Mouse (Mus musculus) forebrain, embryonic 14.5 days (tissue): ENCODE results near the gene Nfil3. TPM values are rescaled to one million over a fixed set of nuclear protein-coding genes. Genes with fewer than 3 reads are reported as not detected.

ENCODE experiments used
- ATAC-seq: fragments of 200-750 bp; cut with Nextera tagmentation; 2 replicates; pipeline ENCODE4 v1.8.0; 2017; ENCODE audit warnings: mild to moderate bottlenecking, moderate library complexity
- DNase-seq: peaks from one replicate; pipeline ENCODE4 v3.0.0-alpha.2; 2015; ENCODE audit warnings: low spot score
- H3K27ac ChIP-seq: fragments of 300-500 bp; sonication (generic); 2 replicates; pipeline ENCODE4 v1.5.1; 2014; ENCODE audit warnings: low read depth, mild to moderate bottlenecking, control low read depth, low read length, moderate library complexity
- H3K27me3 ChIP-seq: fragments of 300-500 bp; sonication (generic); replicated peaks from 2 replicates; pipeline ENCODE4 v1.6.1; 2014; ENCODE audit warnings: low read length, control low read depth, mixed read lengths; ENCODE audit not compliant: control insufficient read depth, insufficient read depth
- H3K36me3 ChIP-seq: fragments of 300-500 bp; sonication (generic); 2 replicates; pipeline ENCODE4 v1.6.1; 2014; ENCODE audit warnings: low read length, control low read depth; ENCODE audit not compliant: control insufficient read depth, insufficient read depth
- H3K4me1 ChIP-seq: fragments of 300-500 bp; sonication (generic); 2 replicates; pipeline ENCODE4 v1.6.1; 2014; ENCODE audit warnings: antibody characterized with exemption, low read length, control low read depth; ENCODE audit not compliant: control insufficient read depth, insufficient read depth
- H3K4me2 ChIP-seq: fragments of 300-500 bp; sonication (generic); 2 replicates; pipeline ENCODE4 v1.6.1; 2014; ENCODE audit warnings: mild to moderate bottlenecking, control low read depth, low read length
- H3K4me3 ChIP-seq: fragments of 300-500 bp; sonication (generic); 2 replicates; pipeline ENCODE4 v1.5.1; 2014; ENCODE audit warnings: low read depth, low read length, control low read depth
- H3K9ac ChIP-seq: fragments of 300-500 bp; sonication (generic); 2 replicates; pipeline ENCODE4 v1.6.1; 2014; ENCODE audit warnings: mild to moderate bottlenecking, low read length, control low read depth, moderate library complexity
- H3K9me3 ChIP-seq: fragments of 300-500 bp; sonication (generic); replicated peaks from 2 replicates; pipeline ENCODE4 v1.6.1; 2016; ENCODE audit warnings: low read length, control low read depth, mixed read lengths; ENCODE audit not compliant: control insufficient read depth
- WGBS: fragments of 180-500 bp; shearing (Covaris S2); extraction: QIAGEN DNeasy Blood & Tissue Kit; methylation state at CpG from one replicate; pipeline ENCODE4 v1.1.7; 2014; 5-methylcytosine and 5-hydroxymethylcytosine counted together
- polyA plus RNA-seq: library from polyadenylated mRNA; unstranded; fragments of >200 nt; fragmentation: Nextera tagmentation; extraction: Ambion mirVana; gene quantifications from 2 replicates; pipeline ENCODE4 v1.2.1, GENCODE M21; 2014

Nfil3 gene
- 38.1 and 53.7 TPM in 2 replicates for polyA plus RNA-seq

DNA sequence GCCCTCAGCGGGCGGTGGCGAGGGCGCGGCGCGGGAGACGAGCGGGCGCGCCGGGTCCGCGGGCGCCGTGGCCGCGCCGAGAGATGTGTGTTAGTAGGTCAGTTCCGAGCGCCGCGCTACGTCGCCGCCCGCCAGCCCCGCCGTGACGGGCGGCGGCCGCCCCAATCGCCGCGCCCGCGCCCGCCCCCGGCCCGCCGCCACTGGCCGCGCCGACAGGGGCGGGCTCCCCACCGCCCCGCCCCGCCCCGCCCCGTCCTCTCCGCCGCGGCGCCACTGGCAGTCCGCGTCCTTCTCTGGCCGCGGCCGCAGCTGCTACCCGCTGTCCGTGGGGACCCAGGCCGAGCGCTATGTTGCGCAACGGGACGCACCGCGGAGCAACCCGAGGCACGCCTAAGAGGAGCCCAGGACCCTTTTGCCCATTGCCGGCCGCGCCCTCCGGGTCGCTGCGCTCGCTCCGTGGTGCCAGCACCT, at the start of gene Nfil3:
Gene Nfil3, minus strand, starts transcription at position 123 of the 471 bp plus-strand sequence.
- Histone ChIP-seq H3K9me3 (no peaks in the 10 kb centered on the region), H3K4me3 (peak within 1 kb of the TSS; percentile 77), H3K4me1 (peaks cover 18% of the 10 kb centered on the region), H3K27me3 (peaks cover 5% of the 10 kb centered on the region; the same call in 1 of the 2 replicates), H3K27ac (peak within 1 kb of the TSS; percentile 93), H3K9ac (peak within 1 kb of the TSS; percentile 89), H3K36me3 (no peaks in the 10 kb centered on the region), H3K4me2 (peak within 1 kb of the TSS; percentile 99)
- DNase-seq (peak; percentile 86), ATAC-seq (peak; percentile 90)
- 1% methylated on average over 41 of the region's 79 CpGs for WGBS

DNA sequence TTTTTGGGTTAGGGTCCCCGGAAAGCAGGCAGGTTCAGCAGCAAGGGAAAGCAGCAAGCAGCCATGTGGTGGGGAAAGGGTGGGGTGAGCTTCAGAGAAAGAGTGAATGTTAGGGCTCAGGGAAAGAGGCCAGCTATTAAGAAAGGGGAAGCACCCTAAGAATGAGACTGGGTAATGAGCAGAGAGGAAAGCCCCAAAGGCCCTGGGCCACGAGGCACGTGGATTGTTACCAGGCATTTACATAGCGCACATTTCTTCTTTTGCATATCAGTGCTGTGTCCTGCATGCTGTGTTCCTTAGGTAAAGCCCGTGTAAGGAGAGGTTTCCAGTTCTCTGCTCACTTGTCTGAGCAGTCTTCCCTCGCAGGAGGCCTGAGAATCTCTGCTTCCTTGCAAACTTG, 43.4 kb upstream of the Nfil3 start:
- Histone ChIP-seq H3K27ac (no peak overlapping the region), H3K9me3 (no peaks in the 10 kb centered on the region), H3K4me2 (no peak overlapping the region), H3K4me3 (no peak overlapping the region), H3K4me1 (no peaks in the 10 kb centered on the region), H3K36me3 (no peaks in the 10 kb centered on the region), H3K9ac (no peak overlapping the region), H3K27me3 (no peaks in the 10 kb centered on the region)
- WGBS = 53% methylated on average over 6 of the region's 6 CpGs
- DNase-seq (no peak), ATAC-seq (no peak)

DNA sequence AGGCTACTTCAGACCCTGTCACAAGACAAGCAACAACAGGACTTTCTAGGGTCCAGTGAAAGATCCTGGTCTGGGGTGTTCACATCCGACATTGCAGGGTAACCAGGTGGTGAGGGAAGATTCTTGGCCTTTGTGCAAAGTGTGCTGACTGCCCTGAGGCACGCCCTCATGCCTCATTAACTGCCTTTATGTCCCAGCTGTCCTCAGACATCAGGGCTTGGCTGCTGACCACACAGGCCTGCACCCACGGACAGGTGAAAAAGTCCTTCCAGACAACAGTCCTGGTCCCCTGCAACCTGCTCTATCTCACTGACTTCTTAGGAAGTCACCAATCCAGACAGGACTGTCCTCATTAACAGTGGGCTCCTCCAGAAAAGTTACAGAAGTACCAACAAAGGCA, 39.4 kb upstream of the Nfil3 start:
- H3K4me3 ChIP-seq = no peak overlapping the region
- H3K9me3 ChIP-seq = no peaks in the 10 kb centered on the region
- no peaks in the 10 kb centered on the region for H3K4me1 ChIP-seq
- ATAC-seq (no peak), DNase-seq (no peak)
- no peaks in the 10 kb centered on the region for H3K27me3 ChIP-seq
- no peak overlapping the region for H3K4me2 ChIP-seq
- H3K36me3 ChIP-seq = no peaks in the 10 kb centered on the region
- no peak overlapping the region for H3K9ac ChIP-seq
- no peak overlapping the region for H3K27ac ChIP-seq
- WGBS = 71% methylated on average over 3 of the region's 3 CpGs

DNA sequence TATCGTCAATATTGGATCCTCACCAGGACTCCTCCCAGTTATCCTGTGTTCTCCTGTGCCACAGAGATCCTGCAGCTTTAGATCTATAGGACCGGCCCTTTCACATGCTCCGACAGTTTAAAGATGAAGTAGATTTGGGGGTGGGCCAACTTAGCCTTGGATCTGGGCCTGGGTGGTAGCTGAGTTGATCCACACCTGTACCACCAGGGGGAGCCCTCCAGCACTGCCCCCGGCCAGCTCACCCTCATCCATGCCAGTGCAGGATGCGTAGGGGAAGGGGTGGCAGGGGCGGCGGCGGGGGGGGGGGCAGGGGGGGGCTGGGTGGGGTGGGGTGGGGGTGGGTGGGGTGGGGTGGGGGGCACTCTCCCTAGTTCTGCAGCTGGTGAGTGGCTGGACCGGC, 38.7 kb upstream of the Nfil3 start:
- Histone ChIP-seq H3K4me3 (no peak overlapping the region), H3K4me2 (no peak overlapping the region), H3K9ac (no peak overlapping the region), H3K36me3 (no peaks in the 10 kb centered on the region), H3K27me3 (no peaks in the 10 kb centered on the region), H3K9me3 (no peaks in the 10 kb centered on the region), H3K27ac (no peak overlapping the region), H3K4me1 (no peaks in the 10 kb centered on the region)
- WGBS = 74% methylated on average over 9 of the region's 9 CpGs
- DNase-seq = no peak
- ATAC-seq = no peak

DNA sequence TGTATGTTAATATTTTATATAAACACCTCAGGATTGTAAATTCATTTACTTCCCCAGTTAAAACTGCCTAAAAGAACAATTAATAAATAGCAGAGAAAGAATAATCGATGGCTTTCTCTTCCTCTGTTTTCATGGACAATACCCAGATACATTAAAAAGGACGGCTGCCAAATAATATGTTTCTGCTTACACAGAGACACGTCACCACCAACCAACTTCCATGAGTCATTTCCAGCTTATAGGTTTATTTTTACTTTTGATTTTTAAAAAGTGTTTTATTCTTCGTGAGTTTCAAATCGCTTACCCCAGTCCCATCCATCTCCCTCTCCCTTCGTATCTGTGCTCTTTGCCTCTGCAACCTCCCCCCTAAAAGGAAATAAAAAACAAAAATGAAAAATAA, 38.1 kb upstream of the Nfil3 start:
- WGBS = 95% methylated on average over 6 of the region's 6 CpGs
- no peak for DNase-seq

DNA sequence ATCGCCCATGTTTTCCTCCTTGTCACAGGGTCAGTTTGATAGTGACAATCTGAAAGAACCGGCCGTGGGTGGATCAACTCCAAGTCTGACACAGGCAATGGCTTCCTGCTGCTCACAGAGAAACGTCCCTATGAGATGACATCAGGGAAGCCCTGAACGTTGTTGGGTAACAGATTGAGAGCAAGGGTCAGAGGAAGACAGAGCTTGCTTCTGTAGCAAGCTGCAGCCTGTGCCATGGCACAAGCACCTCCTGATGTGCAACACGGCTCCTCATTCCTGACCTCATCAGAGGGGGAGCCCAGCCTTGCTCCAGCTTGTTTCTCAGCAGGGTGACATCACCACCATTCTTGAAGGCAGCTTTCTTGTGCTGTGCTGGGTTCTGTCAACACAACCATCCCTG, 37.1 kb upstream of the Nfil3 start:
- Histone ChIP-seq H3K4me3 (no peak overlapping the region), H3K9ac (no peak overlapping the region), H3K9me3 (no peaks in the 10 kb centered on the region), H3K4me2 (no peak overlapping the region), H3K27ac (no peak overlapping the region), H3K36me3 (no peaks in the 10 kb centered on the region), H3K4me1 (no peaks in the 10 kb centered on the region), H3K27me3 (no peaks in the 10 kb centered on the region)
- DNase-seq = no peak
- no peak for ATAC-seq
- WGBS = 74% methylated on average over 6 of the region's 6 CpGs

More for the DNA sequence above, 38.1 kb upstream of the Nfil3 start:
- ATAC-seq = no peak
- no peaks in the 10 kb centered on the region for H3K4me1 ChIP-seq
- H3K9ac ChIP-seq = no peak overlapping the region
- no peaks in the 10 kb centered on the region for H3K27me3 ChIP-seq
- no peaks in the 10 kb centered on the region for H3K36me3 ChIP-seq
- H3K27ac ChIP-seq = no peak overlapping the region
- H3K4me3 ChIP-seq = no peak overlapping the region
- H3K4me2 ChIP-seq = no peak overlapping the region
- no peaks in the 10 kb centered on the region for H3K9me3 ChIP-seq

DNA sequence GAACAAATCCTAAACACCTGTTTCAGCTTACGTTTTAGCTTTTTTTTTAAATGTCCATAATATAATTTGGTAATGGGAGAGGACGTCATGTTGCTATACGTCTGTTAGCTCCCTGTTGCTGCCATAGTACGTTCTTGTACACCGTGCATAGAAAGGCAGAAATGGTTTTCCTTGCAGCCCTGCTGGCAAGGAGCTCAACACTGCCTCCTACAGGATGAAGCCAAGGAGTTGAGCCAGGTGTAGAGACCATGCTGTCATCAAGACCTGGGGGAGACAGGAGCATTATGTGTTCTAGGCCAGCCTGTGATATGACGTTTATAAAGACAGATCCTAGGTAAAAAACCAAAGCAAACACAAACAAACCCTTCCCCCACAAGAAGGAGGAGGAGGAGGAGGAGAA, 36.2 kb upstream of the Nfil3 start:
- no peak for DNase-seq
- H3K27ac ChIP-seq = no peak overlapping the region
- H3K4me2 ChIP-seq = no peak overlapping the region
- ATAC-seq = no peak
- H3K9ac ChIP-seq = no peak overlapping the region
- WGBS = 67% methylated on average over 6 of the region's 6 CpGs
- no peaks in the 10 kb centered on the region for H3K36me3 ChIP-seq
- H3K27me3 ChIP-seq = no peaks in the 10 kb centered on the region
- H3K9me3 ChIP-seq = no peaks in the 10 kb centered on the region
- H3K4me3 ChIP-seq = no peak overlapping the region
- no peaks in the 10 kb centered on the region for H3K4me1 ChIP-seq

DNA sequence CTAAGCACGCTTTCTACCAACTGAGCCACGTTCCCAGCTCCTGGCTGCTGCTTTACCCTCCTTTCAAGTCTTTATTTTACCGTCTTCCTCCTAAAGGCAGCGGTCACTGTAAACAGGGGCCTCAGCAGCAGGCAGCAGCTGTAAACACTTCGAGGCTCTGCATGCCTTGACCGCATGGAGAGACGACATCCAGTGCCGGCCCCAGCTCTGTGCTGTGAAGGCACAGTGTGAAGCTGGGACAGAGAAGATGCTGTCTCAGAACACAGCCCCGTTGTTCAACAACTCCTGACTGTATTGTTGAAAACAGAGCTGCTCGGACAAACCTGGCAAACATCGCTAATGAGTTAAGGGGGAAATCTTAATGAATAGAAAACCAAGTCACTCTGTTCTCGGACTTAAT, 30.6 kb upstream of the Nfil3 start:
- H3K36me3 ChIP-seq = no peaks in the 10 kb centered on the region
- no peak for ATAC-seq
- no peak overlapping the region for H3K27ac ChIP-seq
- no peaks in the 10 kb centered on the region for H3K27me3 ChIP-seq
- no peak overlapping the region for H3K4me3 ChIP-seq
- no peak overlapping the region for H3K4me2 ChIP-seq
- WGBS = 3% methylated on average over 12 of the region's 12 CpGs
- peak; percentile 29 for DNase-seq
- peaks cover 3% of the 10 kb centered on the region; the same call in 1 of the 2 replicates for H3K4me1 ChIP-seq
- no peak overlapping the region for H3K9ac ChIP-seq
- no peaks in the 10 kb centered on the region for H3K9me3 ChIP-seq

DNA sequence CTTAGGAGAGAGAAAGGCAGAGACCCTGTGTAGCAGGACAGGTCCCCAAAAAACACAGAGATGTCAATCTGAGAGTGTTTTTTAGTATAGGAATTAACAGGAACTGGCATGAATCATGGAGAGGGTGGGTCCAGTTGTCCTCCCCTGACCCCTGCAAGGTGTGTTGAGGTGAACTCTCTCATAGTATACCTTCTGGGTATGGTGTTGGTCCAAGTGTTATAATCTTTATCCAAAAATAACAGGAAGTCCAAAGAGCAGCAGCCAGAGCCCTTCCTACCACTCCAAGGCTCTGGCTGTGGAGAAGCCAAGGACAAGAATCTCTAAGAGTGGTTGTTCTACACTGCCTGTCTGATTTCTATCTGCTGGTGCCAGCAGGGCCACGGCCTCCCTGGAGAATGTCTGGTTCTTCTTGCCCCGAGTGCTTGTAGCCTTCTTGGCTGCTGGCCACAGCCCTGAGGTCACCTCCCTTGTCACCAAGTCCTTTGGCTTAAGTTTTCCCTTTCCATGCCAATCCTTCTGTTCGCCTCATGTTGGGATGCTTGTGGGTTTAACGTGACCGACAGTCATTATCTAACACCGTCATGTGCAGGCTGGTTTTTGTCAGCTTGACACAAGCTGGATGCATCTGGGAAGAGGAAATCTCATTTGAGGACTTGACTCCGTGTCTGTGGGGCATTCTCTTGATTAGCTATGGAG, 27.8 kb upstream of the Nfil3 start:
- DNase-seq = no peak
- 74% methylated on average over 7 of the region's 7 CpGs for WGBS
- Histone ChIP-seq H3K9ac (no peak overlapping the region), H3K27me3 (no peaks in the 10 kb centered on the region), H3K4me3 (no peak overlapping the region), H3K9me3 (no peaks in the 10 kb centered on the region), H3K4me2 (no peak overlapping the region), H3K36me3 (no peaks in the 10 kb centered on the region), H3K27ac (no peak overlapping the region), H3K4me1 (peaks cover 3% of the 10 kb centered on the region; the same call in 1 of the 2 replicates)
- no peak for ATAC-seq
